Mouse (Mus musculus): ENCODE results near the gene Cav1. TPM values are rescaled to one million over a fixed set of nuclear protein-coding genes. Genes with fewer than 3 reads are reported as not detected.

Cav1 gene
- polyA plus RNA-seq (2015; fragmentation: Nextera tagmentation; extraction: Ambion mirVana), result 328 and 480 TPM in 2 replicates

GRCm38 (mm10) chr6:17305954-17306601 is at the start of gene Cav1:
TSS of gene Cav1 (plus strand) at chr6:17306335.

DNA sequence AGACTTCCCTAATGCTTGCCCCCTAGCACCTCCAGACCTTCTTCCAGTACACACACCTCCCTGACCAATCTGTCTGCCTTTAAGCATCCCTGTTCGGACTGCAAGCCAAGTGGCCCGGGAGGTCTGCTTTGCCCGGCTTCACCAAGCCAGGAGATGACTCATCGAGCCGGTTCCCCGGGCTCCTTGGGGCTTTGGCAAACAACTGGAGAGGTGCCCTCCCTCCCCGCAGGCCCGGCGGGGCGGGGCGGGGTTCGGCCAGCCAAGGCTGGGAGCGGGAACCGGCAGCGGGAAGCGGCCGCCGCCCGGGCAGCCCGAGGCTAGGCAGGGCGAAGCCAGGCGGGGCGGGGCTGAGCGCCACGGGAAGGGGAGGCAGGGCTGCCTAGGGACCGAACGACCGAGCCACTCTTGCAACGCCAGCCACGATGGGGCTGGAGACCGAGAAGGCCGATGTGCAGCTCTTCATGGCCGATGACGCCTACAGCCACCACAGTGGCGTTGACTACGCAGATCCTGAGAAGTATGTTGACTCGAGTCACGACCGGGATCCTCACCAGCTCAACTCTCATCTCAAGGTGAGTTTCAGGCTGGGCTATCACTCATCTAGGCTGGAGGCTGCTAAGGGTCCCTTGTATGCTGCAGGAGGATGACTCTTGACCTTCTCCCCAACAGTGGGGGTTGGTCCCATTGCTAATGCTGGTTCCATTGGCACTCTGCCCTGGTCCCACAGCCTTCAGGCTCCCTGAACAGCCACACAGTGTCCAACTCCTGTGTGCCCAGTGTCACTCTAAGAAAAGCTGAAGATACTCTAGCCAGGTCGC is 25.0 kb upstream of the Cav1 start, which contains the start of gene Cav2:
Gene Cav2, plus strand, starts transcription at position 247 of the 818 bp plus-strand sequence.

Other genes starting within 250 kb of the Cav1 start
- 3.1 and 4.0 TPM in 2 replicates for gene Tes, start 241.2 kb upstream of the Cav1 start, polyA plus RNA-seq (2015; fragmentation: Nextera tagmentation; extraction: Ambion mirVana)
- gene Cav2, start 25.1 kb upstream of the Cav1 start, polyA plus RNA-seq (2015; fragmentation: Nextera tagmentation; extraction: Ambion mirVana), result 38.6 and 65.4 TPM in 2 replicates
- 3.2 and 4.5 TPM in 2 replicates for gene Met, start 157.5 kb downstream of the Cav1 start, polyA plus RNA-seq (2015; fragmentation: Nextera tagmentation; extraction: Ambion mirVana)